Comparison of ENCODE assay signal across 10 mouse cellular contexts in the genomic region with DNA sequence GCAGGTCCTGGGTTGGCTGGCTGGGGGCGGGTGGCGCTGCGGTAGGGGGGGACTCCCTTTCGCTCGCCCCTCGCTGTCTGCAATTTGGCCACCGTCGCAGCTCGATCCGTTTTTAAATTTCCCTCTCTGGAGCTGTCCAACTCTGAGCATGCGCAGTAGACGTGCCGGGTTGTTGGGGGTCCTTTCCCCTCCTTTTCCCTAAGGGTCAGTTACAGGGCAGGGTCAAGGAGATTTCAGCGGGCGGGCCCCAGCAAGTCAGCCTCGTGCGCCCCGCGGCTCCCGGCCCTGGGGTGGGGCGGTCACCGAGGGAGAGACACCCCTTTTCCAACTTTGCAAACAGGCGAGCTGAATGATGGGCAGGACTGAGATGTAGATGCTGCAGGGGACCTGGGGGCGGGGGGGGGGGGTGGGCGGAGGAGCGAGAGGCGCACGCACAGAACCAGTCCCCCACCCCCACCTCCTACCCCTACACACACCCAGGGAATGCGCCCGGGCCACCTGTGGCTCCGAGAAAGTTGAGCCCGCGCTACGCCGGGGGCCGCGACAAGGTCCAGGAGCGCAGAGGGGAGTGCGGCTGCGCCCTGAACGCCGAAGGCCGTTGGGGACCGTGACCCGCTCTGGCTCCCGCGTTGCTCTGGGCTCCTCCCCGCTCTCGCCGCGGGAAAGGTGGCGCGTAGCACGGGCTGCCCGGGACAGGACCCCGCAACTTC. TPM values are rescaled to one million over a fixed set of nuclear protein-coding genes. Genes with fewer than 3 reads are reported as not detected.
DNase-seq lines count a peak whose midpoint lies in the region; ATAC-seq and TF ChIP-seq lines count a peak whose summit lies in the region.
"Had no signal": no experiment of that assay in that cellular context is flagged by ENCODE, and none has a peak within 500 bp of the region (broad histone marks: within the 10 kb centered on the region; RNA-seq: fewer than 3 reads in every experiment).

A gene (minus strand): TSS at position 115 of the 710 bp plus-strand sequence.

- peak within 1 kb of the TSS; percentile 27 for H3K4me3 ChIP-seq in lung, embryonic 15.5 days
- H3K4me3 ChIP-seq in forebrain, embryonic 14.5 days (ENCODE audit: low read depth, low read length) = peak within 1 kb of the TSS; percentile 28
- H3K4me3 ChIP-seq in liver, embryonic 14.5 days (ENCODE audit: insufficient read depth in 1 of 2, low read depth in 2 of 2, low read length in 2 of 2) = no peak within 1 kb of the TSS
- H3K4me3 ChIP-seq in stomach, embryonic 16.5 days (replicated peaks; ENCODE audit: low read length) = peak within 1 kb of the TSS; percentile 39
- H3K4me3 ChIP-seq: heart, adult 2 months had no signal

- H3K36me3 ChIP-seq in lung, embryonic 15.5 days = no peaks in the 10 kb centered on the region
- no peaks in the 10 kb centered on the region for H3K36me3 ChIP-seq in forebrain, embryonic 14.5 days (ENCODE audit: control insufficient read depth, insufficient read depth, low read length)
- no peaks in the 10 kb centered on the region for H3K36me3 ChIP-seq in liver, embryonic 14.5 days (replicated peaks; ENCODE audit: control insufficient read depth, insufficient read depth, low read depth)
- H3K36me3 ChIP-seq in stomach, embryonic 16.5 days (ENCODE audit: control insufficient read depth, insufficient read depth, low read length) = no peaks in the 10 kb centered on the region

- WGBS in lung, embryonic 15.5 days = 0% methylated on average over 51 of the region's 56 CpGs
- under 1% methylated on average over 55 of the region's 56 CpGs for WGBS in forebrain, embryonic 14.5 days
- WGBS in liver, embryonic 14.5 days (ENCODE audit: insufficient replicate concordance) = 1% methylated on average over 54 of the region's 56 CpGs
- WGBS in stomach, embryonic 16.5 days = under 1% methylated on average over 54 of the region's 56 CpGs

- H3K27me3 ChIP-seq in lung, embryonic 15.5 days = peaks cover 89% of the 10 kb centered on the region
- peaks cover 70% of the 10 kb centered on the region for H3K27me3 ChIP-seq in forebrain, embryonic 14.5 days (replicated peaks; ENCODE audit: control insufficient read depth, insufficient read depth, low read length)
- peaks cover 54% of the 10 kb centered on the region for H3K27me3 ChIP-seq in liver, embryonic 14.5 days (ENCODE audit: control insufficient read depth, insufficient read depth, low read length)
- H3K27me3 ChIP-seq in stomach, embryonic 16.5 days (ENCODE audit: control insufficient read depth, insufficient read depth, low read length) = peaks cover 48% of the 10 kb centered on the region

- ATAC-seq in lung, embryonic 15.5 days (ENCODE audit: borderline replicate concordance, extremely low read depth, low FRiP score, low TSS enrichment) = no peak
- no peak for ATAC-seq in forebrain, embryonic 14.5 days
- no peak for ATAC-seq in liver, embryonic 14.5 days (ENCODE audit: insufficient read depth)
- ATAC-seq in stomach, embryonic 16.5 days (ENCODE audit: insufficient read depth, low FRiP score) = 0 out of 2 replicates have a peak, but pooled peaks have one; percentile 23
- no peak for ATAC-seq in frontal cortex, adult (ENCODE audit: low TSS enrichment)

- H3K9me3 ChIP-seq in lung, embryonic 15.5 days = no peaks in the 10 kb centered on the region
- H3K9me3 ChIP-seq in forebrain, embryonic 14.5 days (replicated peaks; ENCODE audit: control insufficient read depth, low read length) = no peaks in the 10 kb centered on the region
- no peaks in the 10 kb centered on the region for H3K9me3 ChIP-seq in liver, embryonic 14.5 days (ENCODE audit: control insufficient read depth, low read length)
- H3K9me3 ChIP-seq in stomach, embryonic 16.5 days (replicated peaks; ENCODE audit: control insufficient read depth, low read length) = no peaks in the 10 kb centered on the region

- no peak for TF ChIP-seq EP300 in liver, embryonic 14.5 days (IDR thresholded peaks at IDR 0.05; ENCODE audit: low read depth)

- DNase-seq in lung, postnatal 36 days = no peak
- peak; percentile 49 for DNase-seq in forebrain, embryonic 14.5 days (ENCODE audit: low spot score)
- DNase-seq in liver, embryonic 14.5 days (ENCODE audit: low read depth in 3 of 3, low spot score in 3 of 3) = no peak
- no peak for DNase-seq in gastrocnemius, postnatal 10 days
- no peak for DNase-seq in natural killer cell, adult 2 months (ENCODE audit: low spot score in 2 of 2)
- DNase-seq: heart, adult 2 months had no signal

- H3K9ac ChIP-seq in lung, embryonic 15.5 days = no peak within 1 kb of the TSS
- H3K9ac ChIP-seq in forebrain, embryonic 14.5 days (ENCODE audit: low read length) = 0 out of 2 replicates have a peak within 1 kb of the TSS, but pooled peaks have one; percentile 17
- no peak within 1 kb of the TSS for H3K9ac ChIP-seq in liver, embryonic 14.5 days (replicated peaks)
- H3K9ac ChIP-seq in stomach, embryonic 16.5 days (ENCODE audit: low read length) = no peak within 1 kb of the TSS

- H3K4me1 ChIP-seq in lung, embryonic 15.5 days = peaks cover 26% of the 10 kb centered on the region; the same call in 1 of the 2 replicates
- peaks cover under 1% of the 10 kb centered on the region; the same call in 1 of the 2 replicates for H3K4me1 ChIP-seq in forebrain, embryonic 14.5 days (ENCODE audit: control insufficient read depth, insufficient read depth, low read length)
- no peaks in the 10 kb centered on the region for H3K4me1 ChIP-seq in liver, embryonic 14.5 days (replicated peaks; ENCODE audit: control insufficient read depth in 2 of 2, insufficient read depth in 2 of 2, low read length in 1 of 2)
- H3K4me1 ChIP-seq in stomach, embryonic 16.5 days (ENCODE audit: control insufficient read depth, insufficient read depth, low read length) = peaks cover 13% of the 10 kb centered on the region

- no peak within 1 kb of the TSS for H3K27ac ChIP-seq in lung, embryonic 15.5 days
- H3K27ac ChIP-seq in forebrain, embryonic 14.5 days (ENCODE audit: low read depth, low read length) = no peak within 1 kb of the TSS
- H3K27ac ChIP-seq in liver, embryonic 14.5 days = no peak within 1 kb of the TSS
- H3K27ac ChIP-seq in stomach, embryonic 16.5 days (ENCODE audit: low read length) = no peak within 1 kb of the TSS
- H3K27ac ChIP-seq: heart, adult 2 months had no signal

- H3K4me2 ChIP-seq in lung, embryonic 15.5 days = peak within 1 kb of the TSS; percentile 53
- H3K4me2 ChIP-seq in forebrain, embryonic 14.5 days (ENCODE audit: low read length) = peak within 1 kb of the TSS; percentile 58
- H3K4me2 ChIP-seq in liver, embryonic 14.5 days (ENCODE audit: low read depth) = peak within 1 kb of the TSS; percentile 22; the same call in 1 of the 2 replicates
- peak within 1 kb of the TSS; percentile 62 for H3K4me2 ChIP-seq in stomach, embryonic 16.5 days (ENCODE audit: low read depth, low read length)

- TF ChIP-seq CTCF in liver, embryonic 14.5 days (IDR thresholded peaks at IDR 0.05; ENCODE audit: low read depth) = no peak

RNA-seq across cellular contexts. Expression of the gene that starts here (rescaled TPM):
- polyA plus RNA-seq in lung, embryonic 15.5 days (2015; fragmentation: Nextera tagmentation; extraction: Ambion mirVana) = 1.4 and 1.7 TPM in 2 replicates
- polyA plus RNA-seq in forebrain, embryonic 14.5 days (2014; fragmentation: Nextera tagmentation; extraction: Ambion mirVana) = 0.09 and 0.14 TPM in 2 replicates
- polyA plus RNA-seq in liver, embryonic 14.5 days (2012; rRNA removed) = not detected in 2 replicates
- not detected in 2 replicates for polyA plus RNA-seq in liver, embryonic 14.5 days (2014; fragmentation: Nextera tagmentation; extraction: Ambion mirVana)
- 0.13 TPM in 1 of 2 replicates, not detected in the other for polyA plus RNA-seq in stomach, embryonic 16.5 days (2015; fragmentation: Nextera tagmentation; extraction: Ambion mirVana)
- total RNA-seq in gastrocnemius, postnatal 10 days (2021) = not detected
- total RNA-seq: heart, adult 2 months; neutrophil, adult 5-6 weeks had no signal

Comparison
In these comparisons a context has a peak if more than half of its experiments do, and no peak if none do; other contexts are left out.
1. Peak in DNase-seq, H3K4me3 ChIP-seq, H3K9ac ChIP-seq and H3K4me2 ChIP-seq in forebrain, embryonic 14.5 days; RNA of the gene not detected or under 1 TPM.
2. Peak in ATAC-seq, H3K4me3 ChIP-seq and H3K4me2 ChIP-seq in stomach, embryonic 16.5 days; RNA of the gene not detected or under 1 TPM.